Mouse (Mus musculus) heart, postnatal 0 days (tissue): ENCODE results near the gene Intu. TPM values are rescaled to one million over a fixed set of nuclear protein-coding genes. Genes with fewer than 3 reads are reported as not detected.

Source experiments
- ATAC-seq: fragments of 200-750 bp; cut with Nextera tagmentation; 2 replicates; pipeline ENCODE4 v1.8.0; 2017; ENCODE audit warnings: low read depth, moderate number of reproducible peaks, moderate library complexity; ENCODE audit not compliant: insufficient read depth
- DNase-seq: peaks from one replicate; pipeline ENCODE4 v3.0.0-alpha.2; 2016; ENCODE audit warnings: low spot score
- H3K27ac ChIP-seq: fragments of 300-500 bp; sonication (generic); 2 replicates; pipeline ENCODE4 v1.5.1; 2014; ENCODE audit warnings: low read depth, mild to moderate bottlenecking
- H3K27me3 ChIP-seq: fragments of 300-500 bp; sonication (generic); 2 replicates; pipeline ENCODE4 v1.6.1; 2014; ENCODE audit warnings: low read length, mixed read lengths; ENCODE audit not compliant: control insufficient read depth, insufficient read depth
- H3K36me3 ChIP-seq: fragments of 300-500 bp; sonication (generic); replicated peaks from 2 replicates; pipeline ENCODE4 v1.6.1; 2014; ENCODE audit warnings: low read length, mixed read lengths; ENCODE audit not compliant: control insufficient read depth, insufficient read depth
- H3K4me1 ChIP-seq: fragments of 300-500 bp; sonication (generic); 2 replicates; pipeline ENCODE4 v1.6.1; 2014; ENCODE audit warnings: antibody characterized with exemption; ENCODE audit not compliant: control insufficient read depth, insufficient read depth
- H3K4me2 ChIP-seq: fragments of 300-500 bp; sonication (generic); 2 replicates; pipeline ENCODE4 v1.6.1; 2014; ENCODE audit warnings: low read depth, mild to moderate bottlenecking, low read length, moderate library complexity
- H3K4me3 ChIP-seq: fragments of 300-500 bp; sonication (generic); 2 replicates; pipeline ENCODE4 v1.5.1; 2014; ENCODE audit warnings: low read depth, low read length
- H3K9ac ChIP-seq: fragments of 300-500 bp; sonication (generic); replicated peaks from 2 replicates; pipeline ENCODE4 v1.6.1; 2014; ENCODE audit warnings: low read depth, low read length, mixed read lengths
- H3K9me3 ChIP-seq: fragments of 300-500 bp; sonication (generic); replicated peaks from 2 replicates; pipeline ENCODE4 v1.6.1; 2016; ENCODE audit warnings: low read length; ENCODE audit not compliant: control insufficient read depth
- CTCF ChIP-seq: IDR thresholded peaks from 2 replicates; pipeline ENCODE4 v1.5.1; 2016; ENCODE audit warnings: antibody characterized with exemption, control low read depth, low read depth
- EP300 ChIP-seq: IDR thresholded peaks from 2 replicates; pipeline ENCODE4 v1.6.1; 2016; ENCODE audit warnings: antibody characterized with exemption, low read depth
- WGBS: fragments of 180-500 bp; shearing (Covaris S2); extraction: QIAGEN DNeasy Blood & Tissue Kit; methylation state at CpG from one replicate; pipeline ENCODE4 v1.1.7; 2014; 5-methylcytosine and 5-hydroxymethylcytosine counted together
- polyA plus RNA-seq: library from polyadenylated mRNA; unstranded; fragments of >200 nt; fragmentation: Nextera tagmentation; extraction: Ambion mirVana; gene quantifications from 2 replicates; pipeline ENCODE4 v1.2.1, GENCODE M21; 2015
- total RNA-seq: library from RNA; depleted of rRNA; stranded (reverse); fragments of >200 nt; gene quantifications from 2 replicates; pipeline ENCODE4 v1.2.3, GENCODE M21; 2014; ENCODE audit warnings: low replicate concordance

Gene Intu
- total and polyA plus RNA-seq, 2 experiments from 2014 or later, result 2.7 to 5.8 TPM

DNA sequence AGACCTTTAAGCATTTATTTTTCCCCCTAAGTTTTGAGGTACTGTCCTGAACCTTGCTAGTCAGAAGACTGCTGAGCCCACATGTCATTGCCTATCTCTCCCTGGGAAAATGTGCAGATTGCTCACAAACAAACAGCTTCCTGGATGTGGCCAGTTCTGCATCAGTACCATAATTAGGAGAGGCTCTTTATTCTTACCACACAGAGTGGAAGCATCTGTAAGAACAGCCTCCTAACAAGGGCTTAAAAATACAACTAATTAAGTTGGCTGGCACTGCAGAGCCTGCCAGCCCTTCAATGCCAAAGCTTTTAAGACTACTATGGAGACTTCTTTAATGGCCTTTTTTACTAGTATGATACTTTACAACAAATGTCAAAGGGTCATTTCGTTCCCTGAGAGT, 142.4 kb downstream of the Intu start:
- H3K27me3 ChIP-seq, result no peaks in the 10 kb centered on the region
- H3K4me3 ChIP-seq, result no peak overlapping the region
- no peak for TF ChIP-seq CTCF
- TF ChIP-seq EP300, result no peak
- WGBS, result 90% methylated on average over 1 of the region's 1 CpGs
- DNase-seq (no peak), ATAC-seq (no peak)
- H3K4me1 ChIP-seq, result peaks cover 17% of the 10 kb centered on the region; the same call in 1 of the 2 replicates
- H3K9me3 ChIP-seq, result no peaks in the 10 kb centered on the region
- no peaks in the 10 kb centered on the region for H3K36me3 ChIP-seq
- H3K9ac ChIP-seq, result no peak overlapping the region
- no peak overlapping the region for H3K4me2 ChIP-seq
- no peak overlapping the region for H3K27ac ChIP-seq

DNA sequence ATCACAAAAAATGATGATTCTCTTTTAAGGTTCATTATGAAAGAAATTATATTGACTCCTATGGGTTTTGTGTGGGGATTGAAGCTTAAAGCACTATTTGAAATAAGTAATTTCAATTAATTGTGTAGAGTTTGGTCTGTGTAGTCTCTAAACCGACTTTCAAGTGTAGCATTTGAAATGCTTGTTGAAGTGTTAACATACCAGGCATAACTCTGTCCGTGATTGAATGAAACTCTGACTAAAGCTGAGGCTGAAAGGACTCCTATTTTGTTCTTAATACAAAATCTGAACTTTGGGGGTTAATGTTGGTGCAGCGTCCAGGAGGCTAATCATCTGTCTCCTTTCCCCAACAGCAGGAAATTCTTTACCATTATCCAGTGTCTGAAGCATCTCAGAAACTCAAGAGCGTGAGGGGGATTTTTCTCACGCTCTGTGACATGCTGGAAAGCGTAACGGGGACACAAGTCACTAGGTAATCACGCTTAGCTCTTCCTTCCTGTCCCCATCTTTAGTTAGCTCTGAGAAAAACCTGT, 143.9 kb downstream of the Intu start:
- H3K27me3 ChIP-seq, result no peaks in the 10 kb centered on the region
- H3K36me3 ChIP-seq, result no peaks in the 10 kb centered on the region
- H3K9ac ChIP-seq, result peak overlapping the region; percentile 19; the same call in 1 of the 2 replicates
- H3K4me1 ChIP-seq, result peaks cover 17% of the 10 kb centered on the region; the same call in 1 of the 2 replicates
- peak overlapping the region; percentile 46 for H3K4me2 ChIP-seq
- peak; percentile 53; the same call in 1 of the 2 replicates for ATAC-seq
- no peaks in the 10 kb centered on the region for H3K9me3 ChIP-seq
- TF ChIP-seq CTCF, result no peak
- TF ChIP-seq EP300, result no peak
- peak overlapping the region; percentile 51; the same call in 1 of the 2 replicates for H3K27ac ChIP-seq
- H3K4me3 ChIP-seq, result no peak overlapping the region
- 11% methylated on average over 8 of the region's 8 CpGs for WGBS
- no peak for DNase-seq

DNA sequence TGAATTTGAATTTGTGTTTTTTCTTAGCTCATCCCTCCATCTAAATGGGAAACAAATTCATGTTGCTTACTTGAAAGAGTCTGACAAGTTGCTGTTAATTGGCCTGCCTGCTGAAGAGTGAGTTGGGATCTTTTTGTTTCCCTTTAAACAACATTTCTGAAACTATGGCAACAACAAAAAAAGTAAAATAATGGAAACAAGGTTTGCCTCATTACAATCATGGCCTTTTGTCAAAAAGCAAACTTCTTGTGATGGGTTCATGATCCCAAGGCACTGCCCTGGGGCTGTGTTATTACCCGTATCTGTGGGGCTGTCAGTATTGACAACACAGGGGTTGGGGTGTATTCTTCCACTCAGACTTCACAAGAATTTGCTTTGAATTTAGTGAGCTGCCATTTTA, 147.8 kb downstream of the Intu start:
- H3K4me3 ChIP-seq, result no peak overlapping the region
- 89% methylated on average over 1 of the region's 1 CpGs for WGBS
- ATAC-seq (no peak), DNase-seq (no peak)
- H3K4me1 ChIP-seq, result peaks cover 40% of the 10 kb centered on the region
- no peak overlapping the region for H3K27ac ChIP-seq
- TF ChIP-seq CTCF (no peak), EP300 (no peak)
- no peaks in the 10 kb centered on the region for H3K36me3 ChIP-seq
- no peaks in the 10 kb centered on the region for H3K9me3 ChIP-seq
- no peak overlapping the region for H3K4me2 ChIP-seq
- H3K27me3 ChIP-seq, result no peaks in the 10 kb centered on the region
- no peak overlapping the region for H3K9ac ChIP-seq

DNA sequence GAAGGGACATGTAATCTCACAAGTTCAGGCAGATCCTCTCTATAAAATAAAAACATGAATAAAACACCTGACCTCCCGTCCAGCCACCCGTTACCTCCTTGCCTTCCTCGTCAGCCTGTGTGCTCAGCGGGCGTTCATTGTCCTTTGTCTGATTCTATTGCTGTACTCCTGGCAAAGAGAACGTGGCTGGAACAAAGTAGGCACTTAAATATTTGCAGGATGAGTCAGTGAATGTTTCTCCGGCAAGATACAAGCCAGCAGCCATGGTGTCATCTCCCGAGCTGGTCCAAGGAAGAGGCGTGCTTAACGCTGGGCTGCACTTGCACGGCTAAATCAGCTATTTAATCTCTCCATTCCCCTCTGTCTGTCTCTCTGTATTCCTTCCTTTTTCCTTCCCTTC, 151.3 kb downstream of the Intu start:
- Histone ChIP-seq H3K27ac (peak overlapping the region; percentile 76), H3K27me3 (no peaks in the 10 kb centered on the region), H3K4me3 (peak overlapping the region; percentile 25), H3K4me1 (peaks cover 34% of the 10 kb centered on the region), H3K36me3 (no peaks in the 10 kb centered on the region), H3K9ac (peak overlapping the region; percentile 26), H3K4me2 (peak overlapping the region; percentile 56), H3K9me3 (no peaks in the 10 kb centered on the region)
- ATAC-seq, result peak; percentile 80; the same call in 1 of the 2 replicates
- peak; percentile 72 for DNase-seq
- WGBS, result 8% methylated on average over 11 of the region's 11 CpGs
- TF ChIP-seq EP300 (no peak), CTCF (no peak)

DNA sequence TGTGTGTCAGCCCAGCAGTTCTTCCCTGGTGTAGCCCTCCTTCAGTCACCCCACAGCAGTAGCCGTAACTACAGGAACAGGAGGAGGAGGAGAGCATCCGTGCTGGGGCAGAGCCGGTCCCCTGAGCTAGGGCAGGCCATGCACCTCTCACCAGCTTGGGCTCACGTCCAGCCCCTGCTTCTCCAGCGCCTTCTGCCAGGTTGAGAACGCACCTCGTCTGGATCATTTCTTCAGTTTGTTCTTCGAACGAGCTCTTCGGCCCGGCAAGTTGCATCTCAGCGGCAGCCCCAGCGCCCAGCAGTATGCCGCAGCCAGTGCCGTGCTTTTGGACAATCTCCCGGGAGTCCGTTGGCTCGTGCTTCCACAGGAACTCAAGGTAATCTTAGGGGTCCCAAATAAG, 152.1 kb downstream of the Intu start:
- Histone ChIP-seq H3K27ac (peak overlapping the region; percentile 76), H3K27me3 (no peaks in the 10 kb centered on the region), H3K4me3 (0 out of 2 replicates have a peak overlapping the region, but pooled peaks have one; percentile 8), H3K9ac (no peak overlapping the region), H3K36me3 (no peaks in the 10 kb centered on the region), H3K4me1 (peaks cover 34% of the 10 kb centered on the region), H3K9me3 (no peaks in the 10 kb centered on the region), H3K4me2 (no peak overlapping the region)
- ATAC-seq (peak; percentile 22; the same call in 1 of the 2 replicates), DNase-seq (no peak)
- TF ChIP-seq EP300, result no peak
- no peak for TF ChIP-seq CTCF
- 70% methylated on average over 18 of the region's 18 CpGs for WGBS

DNA sequence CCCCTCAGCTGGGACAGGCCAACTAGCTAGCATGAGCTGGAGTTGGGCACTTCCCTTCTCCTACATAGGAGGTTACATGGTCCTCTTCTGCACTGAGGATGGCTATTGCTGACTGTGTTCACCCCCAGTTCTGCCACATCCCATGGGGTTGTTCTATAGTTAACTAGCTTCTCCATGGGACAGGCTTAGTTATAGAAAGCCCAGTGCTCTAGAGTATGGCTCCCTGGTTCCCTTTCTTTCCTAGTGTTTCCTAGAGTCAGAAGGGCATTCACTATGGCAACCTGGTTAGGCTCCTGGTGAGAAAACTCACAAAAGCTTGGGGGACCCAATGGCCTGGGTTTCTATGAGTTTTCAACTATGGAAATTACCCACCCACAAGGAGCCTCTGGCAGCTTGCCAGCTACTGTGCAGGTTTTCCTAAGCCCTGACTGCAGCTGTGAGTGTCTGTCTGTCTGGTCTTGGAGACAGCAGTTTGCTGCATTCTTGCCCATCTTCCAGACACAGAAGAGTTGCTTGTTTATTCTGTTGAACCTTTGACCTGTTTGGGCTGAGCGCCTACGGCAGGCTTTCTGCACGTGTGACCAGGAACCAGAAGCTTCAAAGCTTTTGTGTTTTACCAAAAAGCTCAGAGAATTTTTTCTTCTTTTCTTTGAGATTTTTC, 154.9 kb downstream of the Intu start:
- Histone ChIP-seq H3K27ac (no peak overlapping the region), H3K4me1 (peaks cover 27% of the 10 kb centered on the region), H3K36me3 (no peaks in the 10 kb centered on the region), H3K4me2 (no peak overlapping the region), H3K27me3 (no peaks in the 10 kb centered on the region), H3K9ac (no peak overlapping the region), H3K4me3 (no peak overlapping the region), H3K9me3 (no peaks in the 10 kb centered on the region)
- DNase-seq, result no peak
- WGBS, result 34% methylated on average over 3 of the region's 3 CpGs
- ATAC-seq, result no peak
- TF ChIP-seq CTCF (no peak), EP300 (no peak)
